8 mouse cellular contexts compared by ENCODE assay signal in genomic region chr15:82354126-82354945, GRCm38 (mm10). TPM values are rescaled to one million over a fixed set of nuclear protein-coding genes. Genes with fewer than 3 reads are reported as not detected.
A peak's percentile ranks its signal among the peaks of the same experiment; 100 is the strongest.
DNase-seq lines count a peak whose midpoint lies in the region; ATAC-seq and TF ChIP-seq lines count a peak whose summit lies in the region.

Ndufa6 (minus strand) TSS chr15:82354322.

- peak; percentile 98 for TF ChIP-seq CTCF in C2C12 (IDR thresholded peaks at IDR 0.05; ENCODE audit: control insufficient read depth, insufficient read depth, insufficient read length)
- TF ChIP-seq CTCF in brain, embryonic 14.5 days (IDR thresholded peaks at IDR 0.05; ENCODE audit: borderline replicate concordance, extremely low read depth, insufficient read depth, insufficient read length): peak; percentile 94
- TF ChIP-seq CTCF in liver, adult 2 months (IDR thresholded peaks at IDR 0.05; ENCODE audit: low read depth, low read length): peak; percentile 97

- peaks cover 6% of the 10 kb centered on the region for H3K9me3 ChIP-seq in erythroblast, embryonic 14.5 days (ENCODE audit: control insufficient read depth, low read length)
- H3K9me3 ChIP-seq in heart, embryonic 11.5 days (replicated peaks; ENCODE audit: control insufficient read depth, low read length): no peaks in the 10 kb centered on the region
- H3K9me3 ChIP-seq in kidney, embryonic 16.5 days (ENCODE audit: low read length): no peaks in the 10 kb centered on the region

- H3K79me3 ChIP-seq in C2C12 (ENCODE audit: low read depth): peaks cover 25% of the 10 kb centered on the region

- peak; percentile 98 for TF ChIP-seq POLR2A in brain, embryonic 14.5 days (IDR thresholded peaks at IDR 0.05; ENCODE audit: borderline replicate concordance, extremely low read depth, insufficient read depth, insufficient read length, poor library complexity, severe bottlenecking)
- TF ChIP-seq POLR2A in liver, adult 2 months (IDR thresholded peaks at IDR 0.05; ENCODE audit: extremely low read depth, insufficient read depth, low read length): peak; percentile 94
- TF ChIP-seq POLR2A in myocyte (IDR thresholded peaks at IDR 0.05; ENCODE audit: insufficient read length, low read depth): peak; percentile 96

- peak within 1 kb of the TSS; percentile 85 for H3K27ac ChIP-seq in heart, embryonic 11.5 days (ENCODE audit: low read depth, low read length)
- H3K27ac ChIP-seq in kidney, embryonic 16.5 days (ENCODE audit: low read length): peak within 1 kb of the TSS; percentile 94
- peak within 1 kb of the TSS; percentile 95 for H3K27ac ChIP-seq in liver, adult 2 months (replicated peaks; ENCODE audit: insufficient read depth, low read depth, low read length)

- H3ac ChIP-seq in C2C12 (ENCODE audit: control insufficient read depth, insufficient read length, low read depth) (peak within 1 kb of the TSS; percentile 95), myocyte (ENCODE audit: control insufficient read depth, insufficient read length) (peak within 1 kb of the TSS; percentile 39)

- H3K27me3 ChIP-seq in C2C12 (ENCODE audit: control insufficient read depth, insufficient read depth, insufficient read length) (no peaks in the 10 kb centered on the region), myocyte (ENCODE audit: control insufficient read depth, insufficient read depth, insufficient read length) (no peaks in the 10 kb centered on the region)
- H3K27me3 ChIP-seq in erythroblast, embryonic 14.5 days (ENCODE audit: control insufficient read depth): no peaks in the 10 kb centered on the region
- H3K27me3 ChIP-seq in heart, embryonic 11.5 days (ENCODE audit: control insufficient read depth, insufficient read depth, low read length): no peaks in the 10 kb centered on the region
- no peaks in the 10 kb centered on the region for H3K27me3 ChIP-seq in kidney, embryonic 16.5 days (ENCODE audit: insufficient read depth, low read length)
- H3K27me3 ChIP-seq in liver, adult 2 months (ENCODE audit: control insufficient read depth, insufficient read depth, low read length): no peaks in the 10 kb centered on the region
- no peaks in the 10 kb centered on the region for H3K27me3 ChIP-seq in splenic B cell, adult 2 months (ENCODE audit: control insufficient read depth, insufficient read depth, low read length, poor library complexity, severe bottlenecking)

- H3K9ac ChIP-seq in heart, embryonic 11.5 days (ENCODE audit: low read depth, low read length): peak within 1 kb of the TSS; percentile 99
- peak within 1 kb of the TSS; percentile 99 for H3K9ac ChIP-seq in kidney, embryonic 16.5 days (replicated peaks; ENCODE audit: low read length)
- H3K9ac ChIP-seq in liver, adult 2 months (ENCODE audit: low read depth, low read length): peak within 1 kb of the TSS; percentile 97

- H3K79me2 ChIP-seq in C2C12 (ENCODE audit: control insufficient read depth, insufficient read depth) (peaks cover 42% of the 10 kb centered on the region), myocyte (ENCODE audit: control insufficient read depth, insufficient read depth) (peaks cover 23% of the 10 kb centered on the region)
- peaks cover 21% of the 10 kb centered on the region for H3K79me2 ChIP-seq in liver, adult 2 months (ENCODE audit: control insufficient read depth, insufficient read depth, low read length)

- peak; percentile 97 for ATAC-seq in heart, embryonic 11.5 days (replicated peaks; ENCODE audit: insufficient number of reproducible peaks, low FRiP score, low TSS enrichment)
- ATAC-seq in kidney, embryonic 16.5 days (ENCODE audit: low FRiP score, low TSS enrichment): peak; percentile 100

- peak within 1 kb of the TSS; percentile 100 for H3K4me3 ChIP-seq in C2C12 (ENCODE audit: insufficient read depth, poor library complexity, severe bottlenecking)
- H3K4me3 ChIP-seq in erythroblast, embryonic 14.5 days (replicated peaks): peak within 1 kb of the TSS; percentile 91
- peak within 1 kb of the TSS; percentile 95 for H3K4me3 ChIP-seq in heart, embryonic 11.5 days (ENCODE audit: low read depth, low read length)
- peak within 1 kb of the TSS; percentile 98 for H3K4me3 ChIP-seq in kidney, embryonic 16.5 days (ENCODE audit: low read length)
- H3K4me3 ChIP-seq in liver, adult 2 months (ENCODE audit: insufficient read depth, low read depth, low read length): peak within 1 kb of the TSS; percentile 90
- peak within 1 kb of the TSS; percentile 86 for H3K4me3 ChIP-seq in myocyte

- peak; percentile 100 for DNase-seq in brain, embryonic 14.5 days (ENCODE audit: low read depth)
- peak; percentile 97 for DNase-seq in liver, adult 2 months (ENCODE audit: extremely low read depth, low read depth, low spot score)
- DNase-seq in splenic B cell, adult 2 months (ENCODE audit: low read depth, low spot score): peak; percentile 100

- H3K4me1 ChIP-seq in erythroblast, embryonic 14.5 days (ENCODE audit: control insufficient read depth): peaks cover 46% of the 10 kb centered on the region
- H3K4me1 ChIP-seq in heart, embryonic 11.5 days (ENCODE audit: control insufficient read depth, insufficient read depth, low read length): peaks cover 14% of the 10 kb centered on the region; the same call in 1 of the 2 replicates
- H3K4me1 ChIP-seq in kidney, embryonic 16.5 days (ENCODE audit: insufficient read depth, low read length): peaks cover 27% of the 10 kb centered on the region
- peaks cover 22% of the 10 kb centered on the region for H3K4me1 ChIP-seq in liver, adult 2 months (ENCODE audit: control insufficient read depth, insufficient read depth, low read length)

- 2% methylated on average over 57 of the region's 57 CpGs for WGBS in heart, embryonic 11.5 days (ENCODE audit: insufficient replicate concordance)
- WGBS in kidney, embryonic 16.5 days: 2% methylated on average over 57 of the region's 57 CpGs
- WGBS in liver, adult 2 months: under 1% methylated on average over 57 of the region's 57 CpGs

- H3K4me2 ChIP-seq in heart, embryonic 11.5 days: peak within 1 kb of the TSS; percentile 88
- peak within 1 kb of the TSS; percentile 89 for H3K4me2 ChIP-seq in kidney, embryonic 16.5 days (replicated peaks; ENCODE audit: low read depth, low read length)
- peak within 1 kb of the TSS; percentile 93 for H3K4me2 ChIP-seq in myocyte (ENCODE audit: low read depth)

- H3K36me3 ChIP-seq in C2C12 (ENCODE audit: control insufficient read depth, insufficient read depth) (peaks cover 21% of the 10 kb centered on the region), myocyte (ENCODE audit: control insufficient read depth, insufficient read depth) (peaks cover 18% of the 10 kb centered on the region)
- peaks cover 30% of the 10 kb centered on the region for H3K36me3 ChIP-seq in erythroblast, embryonic 14.5 days (ENCODE audit: control insufficient read depth)
- H3K36me3 ChIP-seq in heart, embryonic 11.5 days (ENCODE audit: control insufficient read depth, insufficient read depth, low read length): peaks cover 14% of the 10 kb centered on the region
- peaks cover 16% of the 10 kb centered on the region for H3K36me3 ChIP-seq in kidney, embryonic 16.5 days (ENCODE audit: insufficient read depth, low read length)
- H3K36me3 ChIP-seq in liver, adult 2 months (ENCODE audit: control insufficient read depth, insufficient read depth, low read length): peaks cover 11% of the 10 kb centered on the region
- H3K36me3 ChIP-seq in splenic B cell, adult 2 months (ENCODE audit: control insufficient read depth, insufficient read depth, low read length, poor library complexity, severe bottlenecking): peaks cover 9% of the 10 kb centered on the region

TF ChIP-seq in C2C12, 6 proteins besides CTCF, POLR2A, EP300 and RAD21:
- TF ChIP-seq FOSL1 (IDR thresholded peaks at IDR 0.05; ENCODE audit: insufficient read depth, low read length, poor library complexity, severe bottlenecking) (no peak), MAX (IDR thresholded peaks at IDR 0.05) (peak; percentile 83), MYOD1 (IDR thresholded peaks at IDR 0.05; ENCODE audit: control insufficient read depth, insufficient read length, low read depth) (no peak), MYOG (IDR thresholded peaks at IDR 0.05; ENCODE audit: control insufficient read depth, extremely low read depth, insufficient read length) (no peak), USF1 (IDR thresholded peaks at IDR 0.05; ENCODE audit: low read depth) (no peak), CEBPB (IDR thresholded peaks at IDR 0.05; ENCODE audit: low read depth) (no peak)

TF ChIP-seq in myocyte, 11 proteins besides CTCF, POLR2A, EP300 and RAD21:
- no peak for TF ChIP-seq TCF12 (IDR thresholded peaks at IDR 0.05; ENCODE audit: insufficient read depth, poor library complexity, severe bottlenecking)
- no peak for TF ChIP-seq MAX (IDR thresholded peaks at IDR 0.05; ENCODE audit: low read depth)
- TF ChIP-seq POLR2AphosphoS2 (IDR thresholded peaks at IDR 0.05; ENCODE audit: insufficient read length, low read depth): peak; percentile 98
- peak; percentile 32 for TF ChIP-seq E2F4 (IDR thresholded peaks at IDR 0.05; ENCODE audit: insufficient read depth)
- TF ChIP-seq USF1 (IDR thresholded peaks at IDR 0.05; ENCODE audit: low read depth): peak; percentile 31
- TF ChIP-seq CEBPB (IDR thresholded peaks at IDR 0.05; ENCODE audit: insufficient read depth, poor library complexity, severe bottlenecking): no peak
- peak in 1 of 3 experiments; percentile 54 for TF ChIP-seq MYOG (IDR thresholded peaks at IDR 0.05; ENCODE audit: control insufficient read depth in 1 of 3, insufficient read depth in 1 of 3, insufficient read length in 2 of 3, low read depth in 2 of 3)
- peak; percentile 70 for TF ChIP-seq SRF (IDR thresholded peaks at IDR 0.05; ENCODE audit: control insufficient read depth, insufficient read length, low read depth)
- peak in 1 of 3 experiments; percentile 21 for TF ChIP-seq MYOD1 (IDR thresholded peaks at IDR 0.05; ENCODE audit: control insufficient read depth in 1 of 3, insufficient read length in 2 of 3, low read depth in 2 of 3)
- peak; percentile 47 for TF ChIP-seq REST (IDR thresholded peaks at IDR 0.05; ENCODE audit: insufficient read depth, insufficient read length)
- TF ChIP-seq TCF3 (IDR thresholded peaks at IDR 0.05; ENCODE audit: insufficient read length, low read depth): peak; percentile 20

RNA-seq across cellular contexts. Expression of gene Ndufa6, which starts in this region (rescaled TPM):
- polyA plus RNA-seq in C2C12 (2012; fragmentation: generic; extraction: Trizol): 385 TPM
- 298 and 375 TPM in 2 replicates for polyA plus RNA-seq in brain, embryonic 14.5 days (2012; rRNA removed)
- 28.3 and 30.8 TPM in 2 replicates for polyA plus RNA-seq in erythroblast, embryonic 14.5 days (2012)
- polyA plus RNA-seq in heart, embryonic 11.5 days (2014; fragmentation: Nextera tagmentation; extraction: Ambion mirVana): 462 and 487 TPM in 2 replicates
- 415 and 434 TPM in 2 replicates for polyA plus RNA-seq in kidney, embryonic 16.5 days (2015; fragmentation: Nextera tagmentation; extraction: Ambion mirVana)
- total RNA-seq in liver, adult 2 months (2014; rRNA removed): 931 and 1,175 TPM in 2 replicates
- polyA plus RNA-seq in liver, adult 2 months (2012; rRNA removed): 441 and 456 TPM in 2 replicates
- polyA plus RNA-seq in myocyte (2012; fragmentation: generic; extraction: Trizol): 517 TPM

Comparison
In these comparisons a context has a peak if more than half of its experiments do, and no peak if none do; other contexts are left out.
1. Peak in every context shown above with its lines: DNase-seq, ATAC-seq, H3K4me3 ChIP-seq and H3K27ac ChIP-seq.